Mouse (Mus musculus) kidney, embryonic 16.5 days (tissue): ENCODE measurements around the gene Baz2b. TPM values are rescaled to one million over a fixed set of nuclear protein-coding genes. Genes with fewer than 3 reads are reported as not detected.
A peak's percentile ranks its signal among the peaks of the same experiment; 100 is the strongest.

Experiments
- ATAC-seq: fragments of 200-750 bp; cut with Nextera tagmentation; 2 replicates; pipeline ENCODE4 v1.8.0; 2017; ENCODE audit warnings: moderate TSS enrichment; ENCODE audit not compliant: low FRiP score, low TSS enrichment
- H3K27ac ChIP-seq: fragments of 300-500 bp; sonication (generic); 2 replicates; pipeline ENCODE4 v1.5.1; 2014; ENCODE audit warnings: low read length
- H3K27me3 ChIP-seq: fragments of 300-500 bp; sonication (generic); 2 replicates; pipeline ENCODE4 v1.6.1; 2014; ENCODE audit warnings: low read length, control low read depth, mixed read lengths; ENCODE audit not compliant: insufficient read depth
- H3K36me3 ChIP-seq: fragments of 300-500 bp; sonication (generic); 2 replicates; pipeline ENCODE4 v1.6.1; 2014; ENCODE audit warnings: low read length, control low read depth, mixed read lengths; ENCODE audit not compliant: insufficient read depth
- H3K4me1 ChIP-seq: fragments of 300-500 bp; sonication (generic); 2 replicates; pipeline ENCODE4 v1.6.1; 2014; ENCODE audit warnings: low read length, control low read depth, mixed read lengths; ENCODE audit not compliant: insufficient read depth
- H3K4me2 ChIP-seq: fragments of 300-500 bp; sonication (generic); replicated peaks from 2 replicates; pipeline ENCODE4 v1.6.1; 2014; ENCODE audit warnings: low read depth, low read length
- H3K4me3 ChIP-seq: fragments of 300-500 bp; sonication (generic); 2 replicates; pipeline ENCODE4 v1.5.1; 2014; ENCODE audit warnings: mild to moderate bottlenecking, low read length
- H3K9ac ChIP-seq: fragments of 300-500 bp; sonication (generic); replicated peaks from 2 replicates; pipeline ENCODE4 v1.6.1; 2014; ENCODE audit warnings: low read length
- H3K9me3 ChIP-seq: fragments of 300-500 bp; sonication (generic); 2 replicates; pipeline ENCODE4 v1.6.1; 2016; ENCODE audit warnings: low read length, control low read depth
- WGBS: fragments of 180-500 bp; shearing (Covaris S2); extraction: QIAGEN DNeasy Blood & Tissue Kit; methylation state at CpG from one replicate; pipeline ENCODE4 v1.1.7; 2014; 5-methylcytosine and 5-hydroxymethylcytosine counted together
- polyA plus RNA-seq: library from polyadenylated mRNA; unstranded; fragments of >200 nt; fragmentation: Nextera tagmentation; extraction: Ambion mirVana; gene quantifications from 2 replicates; pipeline ENCODE4 v1.2.1, GENCODE M21; 2015

Gene Baz2b
- polyA plus RNA-seq, 1 experiment from 2014 or later, result 51.1 TPM

- whole genome bisulfite sequencing, result 79% methylated on average over 4 of the region's 4 CpGs
- Histone ChIP-seq H3K4me3 (no peak overlapping the region), H3K4me1 (peaks cover 8% of the 10 kb centered on the region; the same call in 1 of the 2 replicates)
Observed at GRCm38 (mm10) chr2:60049889-60050288, 159.8 kb downstream of the Baz2b start.

GRCm38 (mm10) chr2:60049351-60049750 is 160.3 kb downstream of the Baz2b start:
- H3K9me3 ChIP-seq, result no peaks in the 10 kb centered on the region
- ATAC-seq, result no peak
- WGBS, result 97% methylated on average over 9 of the region's 9 CpGs

More at GRCm38 (mm10) chr2:60049889-60050288, 159.8 kb downstream of the Baz2b start:
- ATAC-seq, result no peak
- Histone ChIP-seq H3K9ac (no peak overlapping the region), H3K27ac (no peak overlapping the region), H3K4me2 (no peak overlapping the region), H3K36me3 (no peaks in the 10 kb centered on the region), H3K27me3 (no peaks in the 10 kb centered on the region), H3K9me3 (no peaks in the 10 kb centered on the region)

GRCm38 (mm10) chr2:60045995-60046394 is 163.6 kb downstream of the Baz2b start:
- Histone ChIP-seq H3K4me2 (no peak overlapping the region), H3K9me3 (no peaks in the 10 kb centered on the region), H3K4me1 (peaks cover 7% of the 10 kb centered on the region; the same call in 1 of the 2 replicates), H3K9ac (no peak overlapping the region), H3K36me3 (no peaks in the 10 kb centered on the region), H3K4me3 (no peak overlapping the region), H3K27ac (no peak overlapping the region), H3K27me3 (no peaks in the 10 kb centered on the region)
- WGBS, result 53% methylated on average over 1 of the region's 1 CpGs
- ATAC-seq, result no peak

More at GRCm38 (mm10) chr2:60049351-60049750, 160.3 kb downstream of the Baz2b start:
- H3K27ac ChIP-seq, result no peak overlapping the region
- no peaks in the 10 kb centered on the region for H3K27me3 ChIP-seq
- H3K4me3 ChIP-seq, result no peak overlapping the region
- H3K4me2 ChIP-seq, result no peak overlapping the region
- peaks cover 8% of the 10 kb centered on the region; the same call in 1 of the 2 replicates for H3K4me1 ChIP-seq
- H3K9ac ChIP-seq, result no peak overlapping the region
- no peaks in the 10 kb centered on the region for H3K36me3 ChIP-seq

- H3K36me3 ChIP-seq, result no peaks in the 10 kb centered on the region
- H3K9ac ChIP-seq, result no peak overlapping the region
- H3K4me1 ChIP-seq, result no peaks in the 10 kb centered on the region
- no peak overlapping the region for H3K27ac ChIP-seq
- no peaks in the 10 kb centered on the region for H3K27me3 ChIP-seq
- H3K4me2 ChIP-seq, result no peak overlapping the region
- no peaks in the 10 kb centered on the region for H3K9me3 ChIP-seq
- ATAC-seq, result no peak
- no peak overlapping the region for H3K4me3 ChIP-seq
Observed at GRCm38 (mm10) chr2:60044988-60045387, 164.7 kb downstream of the Baz2b start.

GRCm38 (mm10) chr2:60044540-60044939 is 165.1 kb downstream of the Baz2b start:
- Histone ChIP-seq H3K4me1 (no peaks in the 10 kb centered on the region), H3K36me3 (no peaks in the 10 kb centered on the region), H3K27me3 (no peaks in the 10 kb centered on the region), H3K4me2 (no peak overlapping the region), H3K4me3 (no peak overlapping the region), H3K27ac (no peak overlapping the region), H3K9ac (no peak overlapping the region), H3K9me3 (no peaks in the 10 kb centered on the region)
- no peak for ATAC-seq
- WGBS, result 78% methylated on average over 2 of the region's 2 CpGs

- Histone ChIP-seq H3K27ac (no peak overlapping the region), H3K36me3 (no peaks in the 10 kb centered on the region), H3K4me1 (no peaks in the 10 kb centered on the region), H3K4me2 (no peak overlapping the region), H3K9ac (no peak overlapping the region), H3K27me3 (no peaks in the 10 kb centered on the region), H3K4me3 (no peak overlapping the region), H3K9me3 (no peaks in the 10 kb centered on the region)
- no peak for ATAC-seq
- 63% methylated on average over 12 of the region's 12 CpGs for WGBS
Observed at GRCm38 (mm10) chr2:60042699-60043098, 166.9 kb downstream of the Baz2b start.

- Histone ChIP-seq H3K4me1 (peaks cover 5% of the 10 kb centered on the region), H3K27ac (no peak overlapping the region), H3K4me2 (no peak overlapping the region), H3K9me3 (no peaks in the 10 kb centered on the region), H3K27me3 (no peaks in the 10 kb centered on the region), H3K9ac (no peak overlapping the region), H3K4me3 (no peak overlapping the region), H3K36me3 (no peaks in the 10 kb centered on the region)
- ATAC-seq, result no peak
- WGBS, result 92% methylated on average over 4 of the region's 4 CpGs
Observed at GRCm38 (mm10) chr2:60041485-60042274, 168.0 kb downstream of the Baz2b start.

GRCm38 (mm10) chr2:60040162-60040561 is 169.5 kb downstream of the Baz2b start:
- H3K9me3 ChIP-seq, result no peaks in the 10 kb centered on the region
- no peak overlapping the region for H3K4me2 ChIP-seq
- H3K27me3 ChIP-seq, result no peaks in the 10 kb centered on the region
- no peaks in the 10 kb centered on the region for H3K36me3 ChIP-seq
- H3K9ac ChIP-seq, result no peak overlapping the region
- no peak for ATAC-seq
- H3K27ac ChIP-seq, result 0 out of 2 replicates have a peak overlapping the region, but pooled peaks have one; percentile 34
- H3K4me3 ChIP-seq, result no peak overlapping the region
- peaks cover 5% of the 10 kb centered on the region for H3K4me1 ChIP-seq
- WGBS, result 87% methylated on average over 3 of the region's 3 CpGs

- 11% methylated on average over 19 of the region's 19 CpGs for WGBS
- H3K9me3 ChIP-seq, result no peaks in the 10 kb centered on the region
- no peaks in the 10 kb centered on the region for H3K27me3 ChIP-seq
- peak overlapping the region; percentile 61 for H3K9ac ChIP-seq
- 0 out of 2 replicates have a peak, but pooled peaks have one; percentile 54 for ATAC-seq
- peaks cover 5% of the 10 kb centered on the region for H3K4me1 ChIP-seq
- H3K4me2 ChIP-seq, result peak overlapping the region; percentile 67
- H3K36me3 ChIP-seq, result no peaks in the 10 kb centered on the region
- H3K4me3 ChIP-seq, result peak overlapping the region; percentile 49
- H3K27ac ChIP-seq, result peak overlapping the region; percentile 75
Observed at GRCm38 (mm10) chr2:60037011-60037551, 172.6 kb downstream of the Baz2b start.

- H3K27ac ChIP-seq, result no peak overlapping the region
- no peaks in the 10 kb centered on the region for H3K27me3 ChIP-seq
- H3K9ac ChIP-seq, result no peak overlapping the region
- H3K4me3 ChIP-seq, result no peak overlapping the region
- ATAC-seq, result no peak
- WGBS, result 67% methylated on average over 3 of the region's 3 CpGs
- no peaks in the 10 kb centered on the region for H3K9me3 ChIP-seq
- no peak overlapping the region for H3K4me2 ChIP-seq
- peaks cover 5% of the 10 kb centered on the region for H3K4me1 ChIP-seq
- no peaks in the 10 kb centered on the region for H3K36me3 ChIP-seq
Observed at GRCm38 (mm10) chr2:60036361-60036760, 173.3 kb downstream of the Baz2b start.
